Mouse (Mus musculus) c-Kit-negative CD71-positive TER-119-positive erythroid progenitor cells, embryonic 14.5 days (primary cell): ENCODE measurements around the gene Stard7.

ENCODE experiments used
- DNase-seq: peaks from one replicate; pipeline ENCODE4 v3.0.0-alpha.2; 2013; ENCODE audit warnings: low read depth, low spot score

Stard7 gene

DNA sequence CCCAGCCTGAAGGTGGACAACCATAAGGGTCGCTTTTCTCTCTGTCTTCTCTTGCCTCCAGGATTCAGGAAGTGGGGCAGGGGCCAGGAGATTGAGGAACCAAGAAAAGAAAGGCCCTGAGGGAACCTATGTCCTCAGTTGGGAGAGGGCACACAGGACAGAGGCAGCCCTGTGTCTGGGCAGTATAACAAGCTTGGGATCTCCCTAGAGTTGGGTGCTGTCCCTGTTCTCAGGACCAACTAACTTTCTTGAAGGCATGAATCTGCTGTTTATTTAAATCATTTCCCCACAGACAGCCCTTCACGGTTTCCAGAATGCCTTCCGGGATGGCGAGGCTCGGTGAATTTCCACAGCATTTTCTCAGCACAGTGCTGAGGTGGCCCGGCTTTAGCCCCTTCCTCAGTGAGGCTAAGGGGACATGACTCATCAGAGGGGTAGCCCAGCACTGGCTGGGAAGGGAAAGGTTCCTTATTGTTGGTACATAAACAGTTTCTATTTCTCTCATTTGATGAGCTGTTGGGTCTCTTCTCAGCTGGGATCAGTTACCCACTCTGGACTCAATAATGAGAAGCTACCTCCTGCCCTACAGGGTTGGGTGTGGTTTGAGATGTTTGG lies 52.8 kb downstream of the Stard7 start:
- no peak for DNase-seq

GRCm38 (mm10) chr2:127323667-127324066 lies 53.6 kb downstream of the Stard7 start:
- DNase-seq: no peak

GRCm38 (mm10) chr2:127324456-127324855 lies 54.4 kb downstream of the Stard7 start:
- no peak for DNase-seq

DNA sequence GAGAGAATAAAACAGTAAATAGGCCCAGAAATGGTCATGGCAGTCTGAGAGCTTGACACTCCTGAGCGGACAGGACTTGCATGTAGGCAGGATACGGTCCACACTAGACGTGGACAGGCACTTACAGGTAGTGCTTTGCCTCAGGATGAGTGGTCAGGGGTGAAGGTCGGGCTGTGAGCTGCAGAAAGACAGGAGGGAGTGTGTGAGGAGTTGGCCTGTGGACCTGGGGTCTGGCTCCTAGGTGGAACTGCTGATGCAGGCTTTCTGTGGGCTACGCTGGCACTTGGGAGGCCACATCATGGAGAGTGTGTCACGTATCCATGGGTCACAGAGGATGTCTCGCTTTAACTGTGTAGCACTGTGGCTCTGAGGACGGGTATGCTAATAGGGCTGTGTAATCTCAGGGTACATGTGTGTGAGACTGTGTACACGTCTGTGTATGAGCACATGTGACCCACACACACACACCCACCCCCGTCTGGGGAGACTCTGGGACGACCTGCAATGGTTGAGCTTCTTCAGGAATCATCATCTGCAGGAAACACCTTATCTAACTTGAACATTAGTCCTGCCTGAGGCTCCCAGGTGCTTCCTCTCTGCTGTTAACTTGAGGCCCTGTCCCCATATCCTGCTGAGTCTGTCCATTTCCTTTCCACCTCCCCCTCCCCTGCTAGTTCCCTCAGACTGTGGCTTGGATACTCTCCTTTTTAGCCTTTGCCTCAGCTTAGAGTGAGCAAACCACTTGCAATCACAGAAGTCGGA lies 58.3 kb downstream of the Stard7 start:
- no peak for DNase-seq

- no peak for DNase-seq
Observed at GRCm38 (mm10) chr2:127332807-127333570, 63.0 kb downstream of the Stard7 start.

DNA sequence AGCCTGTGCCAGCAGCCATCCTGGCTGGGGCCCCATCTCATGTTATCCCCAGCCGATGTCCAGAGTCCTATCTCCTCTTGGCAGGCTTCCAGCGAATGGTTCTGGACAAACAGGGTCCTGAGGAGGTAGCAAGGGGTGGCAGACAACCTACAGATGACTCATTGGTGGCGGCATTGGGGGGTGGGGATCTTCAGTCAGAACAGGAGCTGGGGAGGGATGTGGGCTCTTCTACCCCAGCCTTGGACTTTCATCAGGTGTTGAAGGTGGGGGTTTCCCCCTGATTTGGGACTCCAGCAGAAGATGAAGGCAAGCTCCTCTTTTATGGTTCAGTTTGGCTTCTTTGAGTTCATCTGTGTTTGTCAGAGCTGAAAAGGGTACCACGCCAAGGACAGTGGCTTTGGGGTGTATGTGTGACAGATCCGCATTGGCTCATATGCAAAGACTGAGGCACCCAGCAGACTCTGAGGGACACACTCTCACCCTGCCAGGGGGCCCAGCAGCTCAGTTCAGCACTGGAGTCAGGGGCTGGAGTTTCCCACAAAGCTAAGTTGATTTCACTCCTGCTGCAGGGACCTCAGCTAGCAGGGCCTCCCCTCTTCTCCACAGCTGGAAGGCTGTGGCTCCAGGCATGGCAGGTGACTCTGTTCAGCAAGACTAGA lies 64.1 kb downstream of the Stard7 start:
- DNase-seq: no peak

DNA sequence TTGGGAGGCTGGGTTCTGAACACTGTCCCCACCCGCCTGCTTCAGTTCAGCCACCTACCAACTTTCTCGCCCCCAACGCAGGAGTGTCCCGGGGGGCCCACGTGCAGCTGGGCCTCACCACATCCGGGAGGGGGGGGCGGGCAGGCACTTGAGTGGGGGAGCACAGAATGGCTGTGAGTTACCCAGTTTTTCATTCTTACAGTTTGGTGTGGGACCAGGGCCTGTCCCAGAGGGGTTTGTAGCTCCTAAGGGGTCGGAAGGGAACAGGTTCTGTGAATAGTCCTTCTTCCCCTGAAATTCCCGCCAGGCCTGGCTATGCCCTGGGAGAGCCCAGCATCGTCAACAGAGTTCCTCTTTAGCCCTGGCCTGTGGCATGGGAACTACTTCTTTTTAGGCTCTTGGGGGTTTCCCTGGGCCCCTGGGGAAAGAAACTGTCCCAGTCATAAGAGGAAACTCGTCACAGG lies 65.1 kb downstream of the Stard7 start:
- DNase-seq: no peak

DNA sequence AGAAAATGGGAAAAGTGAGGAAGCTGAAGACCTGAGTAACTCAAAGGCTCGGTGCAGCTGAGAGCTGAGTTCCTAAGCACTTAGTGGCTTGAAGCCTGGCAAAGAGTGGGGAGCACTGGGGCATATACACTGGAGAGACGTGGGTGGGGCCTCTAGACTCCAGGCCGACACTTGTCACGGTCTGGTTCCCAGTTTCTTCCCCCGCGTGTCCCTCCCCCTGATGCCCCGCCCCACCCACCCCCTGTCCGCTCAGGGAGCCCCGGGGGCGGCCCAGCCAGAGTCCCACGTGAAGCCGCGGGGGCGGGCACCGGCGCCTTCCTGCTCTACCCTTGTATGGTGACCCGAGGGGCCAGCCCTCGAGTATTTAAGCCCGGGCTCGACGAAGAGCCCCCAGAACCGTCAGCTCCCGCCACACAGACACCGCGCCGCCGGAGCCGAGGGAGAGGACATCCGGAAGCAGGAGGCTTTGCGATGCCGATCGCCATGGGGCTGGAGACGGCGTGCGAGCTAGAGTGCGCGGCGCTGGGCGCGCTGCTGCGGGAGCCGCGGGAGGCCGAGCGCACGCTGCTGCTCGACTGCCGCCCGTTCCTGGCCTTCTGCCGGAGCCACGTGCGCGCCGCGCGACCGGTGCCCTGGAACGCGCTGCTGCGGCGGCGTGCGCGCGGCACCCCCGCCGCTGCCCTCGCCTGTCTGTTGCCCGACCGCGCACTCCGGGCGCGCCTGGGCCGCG lies 65.9 kb downstream of the Stard7 start, which contains the start of gene Dusp2:
Gene Dusp2 (plus strand): TSS at position 393 of the 730 bp plus-strand sequence.
- DNase-seq: no peak

DNA sequence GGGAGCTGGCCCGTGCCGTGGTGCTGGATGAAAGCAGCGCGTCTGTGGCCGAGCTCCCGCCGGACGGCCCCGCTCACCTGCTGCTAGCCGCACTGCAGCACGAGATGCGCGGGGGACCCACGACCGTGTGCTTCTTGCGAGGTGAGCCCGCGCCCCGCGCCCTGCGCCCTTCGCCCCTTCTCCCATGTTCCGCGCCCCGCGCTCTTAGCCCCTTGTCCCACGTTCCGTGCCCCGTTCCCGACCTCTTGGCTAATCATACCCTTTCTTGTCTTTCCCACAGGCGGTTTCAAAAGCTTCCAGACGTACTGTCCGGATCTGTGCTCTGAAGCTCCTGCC lies 66.4 kb downstream of the Stard7 start:
- DNase-seq: no peak

DNA sequence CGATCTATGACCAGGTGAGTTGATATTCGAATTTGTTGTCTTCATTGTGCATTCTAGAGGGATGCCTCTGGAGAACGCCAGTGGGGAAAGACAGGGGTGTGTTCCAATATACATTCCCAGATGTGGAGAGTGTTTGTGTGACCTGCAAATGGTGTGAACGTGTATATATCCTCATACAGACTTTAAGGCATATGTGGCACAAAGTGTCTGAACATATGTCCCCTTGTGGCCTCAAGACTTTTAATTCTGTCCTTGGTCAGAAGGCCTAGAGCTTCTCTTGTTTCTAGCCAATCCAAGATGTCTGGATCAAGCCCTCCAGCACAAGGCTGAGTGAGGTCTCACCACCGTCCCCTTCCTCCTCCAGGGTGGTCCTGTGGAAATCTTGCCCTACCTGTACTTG lies 66.9 kb downstream of the Stard7 start:
- no peak for DNase-seq

DNA sequence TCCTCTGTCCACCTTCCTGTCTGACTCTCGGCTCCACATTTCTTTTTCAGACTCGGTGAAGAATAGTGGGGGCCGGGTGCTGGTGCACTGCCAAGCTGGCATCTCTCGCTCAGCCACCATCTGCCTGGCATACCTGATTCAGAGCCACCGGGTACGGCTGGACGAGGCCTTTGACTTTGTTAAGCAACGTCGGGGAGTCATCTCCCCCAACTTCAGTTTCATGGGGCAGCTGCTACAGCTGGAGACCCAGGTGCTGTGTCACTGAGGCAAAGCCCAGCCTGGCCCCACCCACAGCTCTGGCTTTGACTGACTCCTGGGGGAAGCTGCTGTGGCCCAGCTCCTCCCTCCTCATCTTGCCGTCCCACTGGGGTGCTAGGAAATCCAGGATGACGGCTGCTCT lies 67.5 kb downstream of the Stard7 start:
- no peak for DNase-seq

GRCm38 (mm10) chr2:127338012-127338411 lies 68.0 kb downstream of the Stard7 start:
- DNase-seq: no peak

GRCm38 (mm10) chr2:127338416-127338815 lies 68.4 kb downstream of the Stard7 start, which contains the start of gene Astl:
TSS of gene Astl (plus strand) at chr2:127338639.
- DNase-seq: no peak

- DNase-seq: no peak
Observed at GRCm38 (mm10) chr2:127338833-127339232, 68.8 kb downstream of the Stard7 start.

- no peak for DNase-seq
Observed at GRCm38 (mm10) chr2:127339262-127339661, 69.2 kb downstream of the Stard7 start.

DNA sequence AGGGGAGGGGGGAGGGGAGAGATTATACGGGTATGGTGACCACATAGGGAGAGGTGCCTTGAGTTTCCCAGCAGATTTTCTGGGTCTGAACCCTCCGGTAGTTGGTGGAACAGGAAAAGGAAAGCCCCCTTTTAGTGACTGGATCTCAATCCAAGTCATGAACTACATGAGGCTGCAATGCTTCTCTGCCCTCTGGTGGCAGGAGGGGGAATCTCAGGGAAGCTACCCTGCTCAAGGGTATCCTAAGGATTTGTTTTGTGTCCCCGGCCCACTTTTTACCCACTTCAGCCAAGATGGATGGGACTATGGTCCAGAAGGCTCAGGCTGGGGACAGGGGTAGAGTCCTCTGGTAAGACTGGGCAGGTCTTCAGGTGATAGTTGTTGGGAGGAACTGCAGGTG lies 71.1 kb downstream of the Stard7 start:
- no peak for DNase-seq

DNA sequence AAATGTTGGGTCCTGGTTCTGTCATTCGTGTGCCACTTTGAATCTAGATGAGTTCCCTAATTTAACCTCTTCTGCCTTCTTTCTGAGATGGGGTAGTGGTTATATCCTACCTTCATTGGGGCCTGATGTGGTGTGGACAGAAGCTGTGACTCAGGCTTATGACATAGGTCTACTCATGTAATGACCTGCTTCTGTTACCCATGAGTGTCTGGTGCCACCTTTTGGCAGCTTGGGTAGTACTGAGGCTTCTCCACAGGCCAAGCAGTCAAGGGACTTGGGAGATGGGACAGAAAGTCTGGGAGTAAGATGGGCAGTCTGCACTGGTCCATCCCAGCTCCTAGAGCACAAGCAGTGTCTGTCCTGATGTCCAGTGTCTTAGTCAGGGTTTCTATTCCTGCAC lies 76.3 kb downstream of the Stard7 start:
- DNase-seq: no peak

- no peak for DNase-seq
Observed at GRCm38 (mm10) chr2:127347147-127347985, 77.3 kb downstream of the Stard7 start.
